Mouse (Mus musculus) liver, embryonic 11.5 days (tissue): ENCODE results near the gene Ift122. TPM values are rescaled to one million over a fixed set of nuclear protein-coding genes. Genes with fewer than 3 reads are reported as not detected.
"Not testable (repeated sequence)": the region's sequence is repeated elsewhere in the genome, so short reads cannot be mapped to it uniquely, and the experiment has no call there.

ENCODE experiments used
- ATAC-seq: fragments of 200-750 bp; cut with Nextera tagmentation; replicated peaks from 2 replicates; pipeline ENCODE4 v1.8.0; 2017; ENCODE audit warnings: moderate number of reproducible peaks, mild to moderate bottlenecking, moderate TSS enrichment, moderate library complexity; ENCODE audit not compliant: low FRiP score
- DNase-seq: peaks from one replicate; pipeline ENCODE4 v3.0.0-alpha.2; 2017; ENCODE audit warnings: low spot score
- H3K27ac ChIP-seq: fragments of 300-500 bp; sonication (generic); 2 replicates; pipeline ENCODE4 v1.5.1; 2014; ENCODE audit warnings: mild to moderate bottlenecking, low read depth, low read length, control low read depth
- H3K27me3 ChIP-seq: fragments of 300-500 bp; sonication (generic); replicated peaks from 2 replicates; pipeline ENCODE4 v1.6.1; 2014; ENCODE audit warnings: low read length, mixed read lengths; ENCODE audit not compliant: control insufficient read depth, insufficient read depth
- H3K36me3 ChIP-seq: fragments of 300-500 bp; sonication (generic); 2 replicates; pipeline ENCODE4 v1.6.1; 2014; ENCODE audit warnings: mild to moderate bottlenecking, low read length, moderate library complexity, mixed read lengths; ENCODE audit not compliant: control insufficient read depth, insufficient read depth
- H3K4me1 ChIP-seq: fragments of 300-500 bp; sonication (generic); replicated peaks from 2 replicates; pipeline ENCODE4 v1.6.1; 2014; ENCODE audit warnings: low read length, mixed read lengths; ENCODE audit not compliant: control insufficient read depth, insufficient read depth
- H3K4me2 ChIP-seq: fragments of 300-500 bp; sonication (generic); 2 replicates; pipeline ENCODE4 v1.6.1; 2014; ENCODE audit warnings: mild to moderate bottlenecking, control low read depth, moderate library complexity
- H3K4me3 ChIP-seq: fragments of 300-500 bp; sonication (generic); 2 replicates; pipeline ENCODE4 v1.5.1; 2014; ENCODE audit warnings: low read depth, low read length, control low read depth
- H3K9ac ChIP-seq: fragments of 300-500 bp; sonication (generic); 2 replicates; pipeline ENCODE4 v1.6.1; 2014; ENCODE audit warnings: low read depth, low read length, control low read depth
- H3K9me3 ChIP-seq: fragments of 300-500 bp; sonication (generic); 2 replicates; pipeline ENCODE4 v1.6.1; 2016; ENCODE audit warnings: low read length, inconsistent platforms, mixed read lengths; ENCODE audit not compliant: control insufficient read depth
- WGBS: fragments of 180-500 bp; shearing (Covaris S2); extraction: QIAGEN DNeasy Blood & Tissue Kit; methylation state at CpG from one replicate; pipeline ENCODE4 v1.1.7; 2014; 5-methylcytosine and 5-hydroxymethylcytosine counted together
- polyA plus RNA-seq: library from polyadenylated mRNA; unstranded; fragments of >200 nt; fragmentation: Nextera tagmentation; extraction: Ambion mirVana; gene quantifications from 2 replicates; pipeline ENCODE4 v1.2.1, GENCODE M21; 2014

Ift122 gene
- polyA plus RNA-seq, 1 experiment from 2014 or later, result 9.1 TPM

- ATAC-seq (peak; percentile 80), DNase-seq (no peak)
- Histone ChIP-seq H3K9ac (peak overlapping the region; percentile 3; the same call in 1 of the 2 replicates), H3K36me3 (no peaks in the 10 kb centered on the region), H3K4me1 (peaks cover 10% of the 10 kb centered on the region; the same call in 1 of the 2 replicates), H3K27me3 (no peaks in the 10 kb centered on the region), H3K9me3 (no peaks in the 10 kb centered on the region), H3K4me3 (no peak overlapping the region), H3K27ac (peak overlapping the region; percentile 1; the same call in 1 of the 2 replicates), H3K4me2 (peak overlapping the region; percentile 6; the same call in 1 of the 2 replicates)
- WGBS, result 19% methylated on average over 4 of the region's 4 CpGs
These were observed 39.2 kb upstream of the Ift122 start for GRCm38 (mm10) chr6:115814104-115814503.

GRCm38 (mm10) chr6:115815041-115815440 is 38.2 kb upstream of the Ift122 start:
- WGBS, result 71% methylated on average over 4 of the region's 4 CpGs
- H3K9me3 ChIP-seq, result no peaks in the 10 kb centered on the region
- H3K4me2 ChIP-seq, result no peak overlapping the region
- peaks cover 17% of the 10 kb centered on the region for H3K4me1 ChIP-seq
- no peak overlapping the region for H3K4me3 ChIP-seq
- H3K27me3 ChIP-seq, result no peaks in the 10 kb centered on the region
- H3K9ac ChIP-seq, result no peak overlapping the region
- no peaks in the 10 kb centered on the region for H3K36me3 ChIP-seq
- ATAC-seq (no peak), DNase-seq (no peak)
- H3K27ac ChIP-seq, result no peak overlapping the region

DNA sequence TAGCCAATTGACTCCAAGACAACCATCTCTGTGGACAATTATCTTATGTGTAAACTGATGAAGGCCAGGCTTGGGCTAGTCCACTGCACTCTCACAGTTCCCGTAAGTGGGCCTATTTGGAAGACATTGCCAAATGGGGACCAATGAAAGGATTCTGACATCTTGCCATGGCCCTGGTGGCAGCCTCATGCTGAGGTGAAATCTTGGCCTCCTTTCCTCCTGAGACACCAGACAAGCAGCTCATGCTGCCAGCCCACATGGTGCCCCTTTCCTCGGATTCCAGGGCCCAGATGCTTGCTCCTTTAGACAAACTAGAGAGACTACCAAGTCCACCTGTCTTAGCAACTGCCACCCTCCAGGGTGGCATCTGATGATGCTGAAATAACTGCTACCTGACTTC is 35.1 kb upstream of the Ift122 start:
- H3K9ac ChIP-seq, result no peak overlapping the region
- WGBS, result 76% methylated on average over 2 of the region's 2 CpGs
- no peak overlapping the region for H3K4me2 ChIP-seq
- H3K4me3 ChIP-seq, result no peak overlapping the region
- DNase-seq, result no peak
- peaks cover 24% of the 10 kb centered on the region for H3K4me1 ChIP-seq
- no peaks in the 10 kb centered on the region for H3K36me3 ChIP-seq
- no peaks in the 10 kb centered on the region for H3K27me3 ChIP-seq
- H3K9me3 ChIP-seq, result no peaks in the 10 kb centered on the region
- no peak overlapping the region for H3K27ac ChIP-seq
- ATAC-seq, result no peak

DNA sequence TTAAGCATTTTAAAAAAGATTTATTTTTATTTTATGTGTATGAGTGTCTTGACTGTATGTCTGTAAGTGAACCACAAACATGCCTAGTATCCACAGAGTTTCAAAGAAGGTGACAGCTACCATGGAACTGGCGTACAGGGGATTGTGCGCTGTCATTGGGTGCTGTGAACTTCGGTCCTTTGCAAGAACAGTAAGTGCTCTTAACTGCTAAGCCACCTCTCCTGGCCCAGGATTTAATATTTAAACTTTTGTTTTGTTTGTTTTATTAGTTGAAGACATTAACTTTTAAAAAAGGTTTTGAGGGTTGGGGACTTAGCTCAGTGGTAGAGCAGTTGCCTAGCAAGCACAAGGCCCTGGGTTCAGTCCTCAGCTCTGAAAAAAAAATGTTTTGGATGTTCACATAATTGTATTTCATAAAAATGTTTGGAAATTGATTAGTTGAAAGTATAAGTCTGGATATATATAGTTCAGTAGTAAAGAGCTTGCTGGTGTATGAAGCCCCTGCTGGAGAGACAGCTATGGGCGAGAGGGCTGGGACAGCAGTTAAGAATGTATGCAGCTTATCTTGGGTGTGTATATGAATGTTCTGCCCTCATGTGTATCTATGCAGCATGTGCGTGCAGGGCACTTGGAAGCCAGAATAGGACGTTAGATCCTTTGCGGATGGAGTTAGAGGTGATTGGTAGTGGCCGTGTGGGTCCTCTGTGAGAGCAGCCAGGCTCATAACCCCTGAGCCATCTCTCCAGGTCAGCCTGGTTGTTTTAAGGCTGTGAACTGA is 31.9 kb upstream of the Ift122 start:
- H3K27me3 ChIP-seq, result no peaks in the 10 kb centered on the region
- 70% methylated on average over 8 of the region's 8 CpGs for WGBS
- H3K4me1 ChIP-seq, result peaks cover 20% of the 10 kb centered on the region
- H3K9me3 ChIP-seq, result no peaks in the 10 kb centered on the region
- ATAC-seq (peak; percentile 79), DNase-seq (no peak)
- peak overlapping the region; percentile 6 for H3K27ac ChIP-seq
- H3K36me3 ChIP-seq, result no peaks in the 10 kb centered on the region
- H3K4me3 ChIP-seq, result no peak overlapping the region
- H3K4me2 ChIP-seq, result peak overlapping the region; percentile 19; the same call in 1 of the 2 replicates
- H3K9ac ChIP-seq, result 0 out of 2 replicates have a peak overlapping the region, but pooled peaks have one; percentile 37

DNA sequence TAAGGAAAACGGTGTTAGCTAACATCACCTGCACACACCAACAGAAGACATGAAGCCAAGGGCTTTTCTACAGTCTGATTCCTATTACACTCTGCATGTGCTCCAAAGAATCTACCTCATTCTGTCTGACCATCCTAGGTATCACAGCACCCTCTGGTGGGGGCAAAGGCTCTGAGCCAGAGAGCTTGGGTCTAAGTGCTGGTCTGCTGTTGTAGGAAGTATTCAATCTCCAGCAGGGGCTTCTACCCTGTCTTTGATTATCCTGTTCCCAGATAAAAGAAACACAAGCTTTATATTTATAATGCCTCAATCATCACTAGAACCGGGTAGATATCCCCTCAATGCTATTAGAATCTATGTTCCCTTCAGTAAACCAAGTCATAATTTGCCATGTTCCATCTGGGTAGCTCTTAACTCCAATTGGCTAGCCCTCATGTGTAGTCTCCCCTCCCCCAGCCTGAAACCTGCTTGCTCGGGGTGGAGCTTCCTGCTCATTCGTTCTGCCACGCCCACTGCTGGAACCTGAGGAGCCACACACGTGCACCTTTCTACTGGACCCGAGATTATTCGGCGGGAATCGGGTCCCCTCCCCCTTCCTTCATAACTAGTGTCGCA is 29.3 kb upstream of the Ift122 start:
- H3K4me3 ChIP-seq, result peak overlapping the region; percentile 11; the same call in 1 of the 2 replicates
- peak overlapping the region; percentile 56 for H3K27ac ChIP-seq
- peaks cover 20% of the 10 kb centered on the region for H3K4me1 ChIP-seq
- H3K36me3 ChIP-seq, H3K27me3 ChIP-seq, H3K9me3 ChIP-seq: not testable (repeated sequence)
- ATAC-seq (peak; percentile 97), DNase-seq (peak; percentile 80)
- H3K9ac ChIP-seq, result peak overlapping the region; percentile 38
- H3K4me2 ChIP-seq, result peak overlapping the region; percentile 55
- under 1% methylated on average over 5 of the region's 11 CpGs for WGBS

GRCm38 (mm10) chr6:115830779-115831601 is 22.3 kb upstream of the Ift122 start:
- WGBS, result 79% methylated on average over 6 of the region's 6 CpGs
- ATAC-seq, result peak; percentile 66

DNA sequence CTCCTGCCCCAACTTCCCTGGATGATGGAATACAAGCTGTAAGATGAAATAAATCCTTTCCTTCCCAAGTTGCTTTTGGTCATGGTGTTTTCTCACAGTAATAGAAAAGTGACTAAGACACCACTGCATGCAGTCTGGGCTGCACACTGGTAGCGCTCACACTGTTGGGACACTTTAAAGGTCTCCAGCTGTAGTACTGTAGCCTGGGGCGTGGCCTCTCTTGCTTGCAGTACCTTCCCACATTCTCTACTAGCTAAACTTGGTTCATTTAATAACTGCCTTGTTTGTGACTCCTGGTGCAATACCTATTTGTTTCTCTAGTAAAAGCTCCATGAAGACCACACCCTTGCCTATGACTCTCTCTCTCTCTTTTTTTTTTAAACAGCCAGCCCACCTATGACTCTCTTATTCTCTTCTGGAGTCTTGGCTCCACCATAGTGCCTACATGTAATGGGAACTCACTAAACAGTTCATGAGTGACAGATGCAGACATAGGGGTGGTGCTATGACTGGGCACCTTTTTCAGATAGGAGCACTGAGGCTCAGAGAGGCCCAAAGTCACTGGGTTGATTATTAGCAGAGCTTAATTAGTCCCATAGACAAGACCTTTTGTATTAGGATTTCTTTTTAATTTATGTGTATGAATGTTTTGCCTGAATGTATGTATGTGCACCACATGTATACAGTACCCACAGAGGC is 21.0 kb upstream of the Ift122 start:
- H3K4me2 ChIP-seq, result no peak overlapping the region
- H3K4me3 ChIP-seq, result no peak overlapping the region
- no peak for DNase-seq
- no peak overlapping the region for H3K27ac ChIP-seq
- no peak for ATAC-seq
- H3K4me1 ChIP-seq, result no peaks in the 10 kb centered on the region
- H3K9me3 ChIP-seq, result no peaks in the 10 kb centered on the region
- H3K27me3 ChIP-seq, result no peaks in the 10 kb centered on the region
- H3K9ac ChIP-seq, result no peak overlapping the region
- WGBS, result 78% methylated on average over 2 of the region's 2 CpGs
- no peaks in the 10 kb centered on the region for H3K36me3 ChIP-seq

More at GRCm38 (mm10) chr6:115830779-115831601, 22.3 kb upstream of the Ift122 start:
- Histone ChIP-seq H3K4me2 (no peak overlapping the region), H3K27ac (peak overlapping the region; percentile 36; the same call in 1 of the 2 replicates), H3K36me3 (no peaks in the 10 kb centered on the region), H3K9ac (no peak overlapping the region; the same call in 1 of the 2 replicates), H3K4me3 (no peak overlapping the region), H3K4me1 (no peaks in the 10 kb centered on the region), H3K27me3 (no peaks in the 10 kb centered on the region), H3K9me3 (no peaks in the 10 kb centered on the region)
- DNase-seq, result no peak

DNA sequence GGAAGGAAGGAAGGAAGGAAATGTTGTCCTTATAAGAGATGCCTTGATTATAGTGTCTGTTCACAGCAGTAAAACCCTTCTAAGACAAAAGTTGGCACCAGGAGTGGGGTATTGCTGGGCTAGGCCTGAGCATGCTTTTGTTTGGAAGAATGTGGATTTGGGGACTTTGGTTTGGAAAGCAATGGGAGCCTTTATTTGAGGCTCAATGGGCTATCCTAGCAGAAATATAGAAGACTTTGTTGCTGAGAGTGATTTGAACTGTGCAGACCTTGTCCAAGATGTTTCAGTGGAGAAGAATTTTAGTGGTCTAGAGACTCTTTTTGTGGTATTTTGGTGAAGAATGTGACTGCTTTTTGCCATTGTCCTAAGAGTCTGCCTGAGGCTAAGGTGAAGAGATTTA is 19.4 kb upstream of the Ift122 start:
- Histone ChIP-seq H3K4me2 (no peak overlapping the region), H3K27ac (no peak overlapping the region), H3K9ac (no peak overlapping the region), H3K4me1 (peaks cover 3% of the 10 kb centered on the region), H3K27me3 (no peaks in the 10 kb centered on the region), H3K4me3 (no peak overlapping the region), H3K36me3 (no peaks in the 10 kb centered on the region), H3K9me3 (no peaks in the 10 kb centered on the region)
- DNase-seq, result no peak
- ATAC-seq, result no peak
